Mouse (Mus musculus) left cerebral cortex, adult 8-10 months (tissue): Measurements from ENCODE around the gene Eaf1. TPM values are rescaled to one million over a fixed set of nuclear protein-coding genes. Genes with fewer than 3 reads are reported as not detected.
A peak's percentile ranks its signal among the peaks of the same experiment; 100 is the strongest.
"Not testable (repeated sequence)": the region's sequence is repeated elsewhere in the genome, so short reads cannot be mapped to it uniquely, and the experiment has no call there.

ENCODE experiments used
- DNase-seq, 2 experiments: peaks; one replicate each; pipeline ENCODE4 v3.0.0; 2022; ENCODE audit warnings: low spot score in 2 of 2
- total RNA-seq, 4 experiments: library from RNA; stranded (reverse); gene quantifications; 2 replicates each; pipeline ENCODE4 v1.2.4; 2022

The Eaf1 gene
- 10 to 100 TPM; 12.5 to 16.6 (median 13.3) TPM for total RNA-seq

DNA sequence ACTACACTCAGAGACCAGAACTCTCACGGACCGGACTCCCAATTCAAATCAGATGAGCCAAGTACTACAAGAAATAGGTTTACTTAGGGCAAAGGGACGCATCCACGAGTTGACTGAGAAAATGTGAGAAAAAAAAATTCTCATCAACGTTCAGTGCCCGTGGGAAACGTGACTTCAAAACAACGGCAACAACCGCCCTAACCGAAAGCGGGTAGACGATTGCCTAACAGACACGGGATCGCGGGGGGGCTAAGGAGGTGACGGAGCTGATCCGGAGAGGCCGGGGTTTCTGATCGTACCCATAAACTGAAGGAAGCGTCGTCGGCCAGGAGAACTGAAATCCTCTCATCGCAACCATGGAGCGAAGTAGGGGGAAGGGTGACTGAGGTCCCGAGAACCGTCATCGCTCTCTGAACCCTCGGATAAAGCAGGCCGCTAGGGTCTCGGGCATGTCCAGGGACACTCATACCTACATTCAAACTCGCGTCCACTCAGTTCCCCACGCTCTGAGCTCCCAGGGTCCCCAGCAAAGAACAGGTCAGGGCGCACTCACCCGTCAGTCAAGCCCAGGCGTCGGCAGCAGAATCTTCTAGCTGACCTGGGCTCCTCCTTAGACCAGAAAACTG, at the start of gene Eaf1:
Gene Eaf1 (plus strand): TSS at position 51 of the 626 bp plus-strand sequence.
- DNase-seq: no peak

DNA sequence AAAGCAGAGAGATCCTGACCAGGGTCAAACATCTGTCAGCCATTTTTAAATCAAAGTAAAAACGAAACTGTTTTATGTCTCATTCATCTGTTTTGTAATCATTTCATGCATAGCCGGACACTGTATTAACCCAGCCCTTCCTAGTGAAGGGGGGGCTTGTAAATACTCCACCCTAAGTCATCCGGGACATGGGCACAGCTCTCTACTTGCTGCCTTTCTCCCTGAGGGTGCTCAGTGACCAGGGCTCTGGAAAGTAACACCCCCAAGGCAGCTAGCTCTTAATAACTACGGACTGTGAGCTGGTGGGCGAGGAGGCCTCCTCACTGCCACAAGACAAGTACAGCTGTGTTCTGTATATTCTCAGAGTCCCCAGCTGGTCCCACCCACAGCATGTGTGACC, 45.2 kb upstream of the Eaf1 start:
- DNase-seq: no peak

DNA sequence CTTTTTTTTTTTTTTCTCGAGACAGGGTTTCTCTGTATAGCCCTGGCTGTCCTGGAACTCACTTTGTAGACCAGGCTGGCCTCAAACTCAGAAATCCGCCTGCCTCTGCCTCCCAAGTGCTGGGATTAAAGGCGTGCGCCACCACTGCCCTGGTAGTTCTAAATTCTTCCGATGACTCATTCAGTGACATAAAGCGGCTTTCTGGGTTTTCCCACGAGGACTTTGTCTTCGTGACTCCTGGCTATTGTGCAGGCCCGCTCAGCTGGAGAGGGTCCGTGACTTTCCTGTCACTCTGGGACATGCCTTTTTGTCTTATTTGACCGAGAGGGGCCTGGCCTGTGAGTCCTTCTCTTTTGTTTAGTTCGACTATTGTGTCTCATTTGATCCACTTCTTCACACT, 40.3 kb upstream of the Eaf1 start:
- DNase-seq: not testable (repeated sequence)

DNA sequence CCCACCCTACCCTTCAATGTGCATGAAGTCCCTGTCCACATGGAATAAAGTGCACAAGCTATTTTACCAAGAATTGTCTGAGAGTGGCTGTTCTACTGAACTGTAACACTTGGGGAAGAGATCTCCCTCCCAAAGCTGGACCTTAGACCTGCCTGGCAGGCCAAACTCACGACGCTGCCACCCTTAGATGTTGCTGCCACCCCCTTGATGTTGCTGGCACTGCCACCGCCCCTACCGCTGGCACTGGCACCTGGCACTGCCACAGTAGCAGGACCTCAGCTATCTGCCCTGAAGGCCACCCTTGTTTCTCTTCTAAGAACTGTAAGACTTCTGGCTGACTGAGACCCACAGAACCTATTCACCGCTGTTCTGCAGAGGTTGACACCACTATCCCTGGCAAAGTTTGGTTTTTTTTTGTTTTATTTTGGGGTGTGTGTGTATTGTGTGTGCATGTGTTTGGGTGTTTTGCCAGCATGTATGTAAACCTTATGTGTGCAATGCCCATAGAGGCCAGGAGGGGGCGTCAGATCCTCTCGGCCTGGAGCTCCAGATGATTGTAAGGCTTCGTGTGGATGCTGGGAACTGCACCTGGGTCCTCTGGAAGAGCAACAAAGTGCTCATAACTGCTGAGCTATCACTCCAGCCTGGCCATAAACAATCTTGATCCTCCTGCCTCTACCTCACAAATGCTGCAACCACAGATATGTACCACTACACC, 39.2 kb upstream of the Eaf1 start:
- DNase-seq: no peak

DNA sequence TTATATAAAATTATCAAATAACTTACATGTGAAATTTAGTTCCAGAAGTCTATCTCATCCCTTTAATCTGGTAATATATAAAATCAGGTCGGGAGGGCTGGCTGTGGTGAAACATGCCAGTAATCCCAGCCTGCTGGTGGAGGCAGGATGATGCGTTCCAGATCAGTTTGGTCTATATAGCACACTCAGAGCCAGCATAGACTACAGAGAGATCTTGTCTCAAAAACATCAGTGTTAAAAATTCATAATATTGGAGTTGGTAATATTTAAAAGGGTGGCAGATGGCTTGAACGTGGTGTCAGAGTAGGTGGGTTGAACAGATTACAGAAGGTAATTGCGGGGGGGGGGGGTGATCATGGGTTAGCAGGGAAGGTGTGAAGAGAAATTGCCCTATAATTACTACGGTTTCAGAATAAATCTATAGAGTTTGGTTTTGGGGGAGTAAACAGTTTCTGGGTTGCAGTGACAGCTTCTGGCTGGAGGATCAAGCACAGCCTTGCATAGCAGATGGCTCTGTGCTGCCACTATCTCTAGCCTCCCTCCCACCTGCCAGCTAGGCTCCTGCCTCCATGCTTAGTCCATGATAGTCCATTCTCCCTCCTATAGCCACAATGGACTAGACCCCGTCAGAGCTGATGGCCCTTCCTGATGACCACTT, 38.0 kb upstream of the Eaf1 start:
- DNase-seq: no peak

DNA sequence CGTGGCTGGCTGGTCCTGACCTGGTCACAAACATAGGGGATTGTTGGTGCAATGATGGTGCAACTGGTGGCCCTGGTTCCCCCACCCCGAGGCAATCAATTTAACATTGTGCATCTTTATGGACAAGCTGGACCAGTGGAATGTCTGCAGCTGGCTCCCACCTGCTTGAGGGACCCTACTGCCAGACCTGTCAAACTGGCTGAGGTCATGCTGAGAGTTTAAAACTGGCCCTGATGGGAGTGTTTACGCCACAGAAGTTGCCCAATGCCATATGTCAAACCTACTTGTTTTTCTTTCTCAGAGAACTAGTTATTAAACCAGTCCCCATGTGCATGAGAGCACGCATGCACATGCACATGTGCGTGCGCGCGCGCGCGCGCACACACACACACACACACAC, 36.2 kb upstream of the Eaf1 start:
- DNase-seq: no peak

DNA sequence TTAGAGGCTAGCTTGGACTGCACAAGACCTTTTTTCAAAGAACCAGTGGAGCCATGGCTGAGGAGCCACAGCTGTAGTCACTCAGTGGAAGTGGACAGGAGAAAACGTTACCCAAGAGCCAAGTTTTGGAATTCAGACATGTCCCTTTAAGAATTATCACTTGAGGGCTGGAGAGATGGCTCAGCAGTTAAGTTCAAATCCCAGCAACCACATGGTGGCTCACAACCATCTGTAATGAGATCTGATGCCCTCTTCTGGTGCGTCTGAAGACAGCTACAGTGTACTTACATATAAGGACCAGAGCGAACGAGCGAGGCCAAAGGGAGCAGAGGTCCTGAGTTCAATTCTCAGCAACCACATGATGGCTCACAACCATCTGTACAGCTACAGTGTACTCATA, 32.0 kb upstream of the Eaf1 start:
- DNase-seq: not testable (repeated sequence)

DNA sequence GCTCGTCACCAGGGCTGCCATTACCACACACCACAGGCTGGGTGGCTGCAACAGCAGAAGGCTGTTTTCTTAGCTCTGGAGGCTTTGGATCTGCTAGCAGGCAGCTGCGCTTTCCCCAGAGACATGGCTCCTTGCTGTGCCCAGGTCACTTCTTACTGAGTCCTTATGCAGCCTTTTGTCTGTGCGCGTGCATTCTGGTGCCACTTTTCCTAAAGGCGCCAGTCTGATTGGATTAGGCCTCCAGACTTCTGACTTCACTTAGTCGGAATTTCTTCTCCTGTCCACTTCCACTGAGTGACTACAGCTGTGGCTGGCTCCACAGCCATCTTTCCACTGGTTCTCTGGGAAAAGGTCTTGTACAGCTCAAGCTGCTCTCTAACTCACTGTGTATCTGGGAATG, 31.3 kb upstream of the Eaf1 start:
- no peak for DNase-seq

DNA sequence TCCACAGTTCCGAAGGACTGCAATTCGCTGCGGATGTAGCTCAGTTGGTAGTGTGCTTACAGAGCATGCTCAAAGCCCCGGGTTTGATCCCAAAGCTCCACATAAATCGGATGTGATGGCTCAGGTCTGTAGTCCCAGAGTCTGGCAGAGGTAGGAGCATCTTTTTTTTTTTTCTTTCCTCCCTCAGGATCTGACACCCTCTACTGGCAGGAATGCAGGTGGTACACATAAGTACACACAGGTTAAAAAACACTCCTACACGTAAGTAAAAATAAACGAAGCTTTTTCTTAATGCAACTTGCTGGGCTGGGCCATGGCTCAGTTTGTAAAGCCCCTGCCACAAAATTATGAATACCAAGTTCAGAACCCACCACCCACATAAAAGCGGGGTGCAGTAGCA, 30.0 kb upstream of the Eaf1 start:
- DNase-seq: no peak

DNA sequence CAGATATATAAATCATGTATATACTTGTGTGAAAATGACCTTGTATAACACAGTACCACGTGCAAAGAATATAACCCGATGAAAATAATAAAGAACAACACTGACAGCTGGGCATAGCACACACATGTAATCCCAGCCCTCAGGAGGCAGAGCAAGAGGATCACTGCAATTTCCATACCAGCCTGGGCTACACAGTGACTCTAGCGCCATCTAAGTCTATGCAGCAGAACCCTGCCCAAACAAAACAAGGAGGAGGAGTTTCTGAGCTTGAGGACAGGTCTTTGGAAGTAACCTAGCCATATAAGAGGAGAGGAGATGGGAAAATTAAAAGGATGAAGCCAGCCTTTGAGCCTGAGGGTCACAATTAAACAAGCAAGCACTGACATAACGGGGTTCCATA, 24.5 kb upstream of the Eaf1 start:
- DNase-seq: no peak

DNA sequence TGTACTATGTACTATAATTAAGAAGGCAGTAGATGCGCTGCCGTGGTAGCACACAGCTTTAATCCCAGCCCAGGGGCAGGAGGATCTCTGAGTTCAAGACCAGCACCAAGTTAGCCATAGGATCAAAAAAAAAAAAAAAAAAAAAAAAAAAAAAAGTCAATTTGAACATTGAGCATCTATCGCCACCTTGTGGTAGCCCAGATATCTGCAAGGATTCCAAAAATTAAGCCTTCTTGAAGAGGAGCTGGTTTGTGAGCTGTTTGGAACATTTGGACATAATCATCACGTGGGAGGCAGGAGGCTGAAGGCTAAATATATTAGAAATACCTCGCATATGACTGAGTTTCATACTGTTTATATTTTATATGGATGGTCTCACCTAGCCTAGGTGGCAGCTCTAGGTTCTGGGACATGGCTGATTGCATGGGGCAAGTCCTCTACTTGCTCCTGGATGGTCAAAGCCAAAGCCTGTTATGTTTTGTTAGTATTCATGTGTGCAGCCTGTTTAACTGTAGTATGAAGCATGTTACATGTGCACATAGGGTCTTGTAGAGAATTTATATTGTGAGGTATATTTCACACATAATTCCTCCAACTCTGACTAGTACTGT, 21.6 kb upstream of the Eaf1 start:
- peak; percentile 23 for DNase-seq

DNA sequence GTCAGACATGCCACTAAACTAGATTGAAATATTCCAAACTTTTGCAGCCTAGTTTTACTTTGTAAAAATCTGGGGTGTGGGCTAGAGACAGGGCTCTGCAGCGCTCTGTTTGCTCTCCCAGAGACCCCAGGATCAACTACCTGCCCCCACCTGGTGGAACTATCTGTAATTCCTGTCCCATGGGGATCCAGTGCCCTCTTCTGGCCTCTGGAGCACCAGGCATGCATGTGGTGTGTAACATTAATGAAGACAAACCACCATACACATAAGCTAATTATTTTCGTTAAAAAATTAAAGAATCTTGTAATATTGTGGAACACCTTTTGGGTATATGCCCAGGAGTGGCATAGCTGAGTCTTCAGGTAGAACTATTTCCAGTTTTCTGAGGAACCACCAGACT, 20.9 kb upstream of the Eaf1 start:
- no peak for DNase-seq

DNA sequence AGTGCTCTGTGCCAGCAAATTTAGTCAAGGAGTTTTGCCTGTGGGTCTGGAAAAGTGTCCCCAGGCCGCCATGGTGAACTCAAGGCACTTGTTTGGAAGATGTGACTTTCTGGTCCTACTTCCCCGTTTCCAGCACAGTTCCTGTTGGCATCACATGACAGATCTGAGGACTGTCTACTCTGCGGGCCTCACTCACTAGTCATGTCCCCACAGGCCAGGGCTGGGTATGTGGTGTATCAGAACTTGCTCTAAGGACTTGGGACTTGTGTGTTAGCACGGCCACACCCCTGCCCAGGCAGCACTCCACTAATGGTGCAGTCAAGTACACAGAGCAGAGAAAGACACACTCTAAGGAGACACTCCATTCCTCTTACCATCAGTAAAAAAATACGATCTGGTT, 11.8 kb upstream of the Eaf1 start:
- DNase-seq: no peak

DNA sequence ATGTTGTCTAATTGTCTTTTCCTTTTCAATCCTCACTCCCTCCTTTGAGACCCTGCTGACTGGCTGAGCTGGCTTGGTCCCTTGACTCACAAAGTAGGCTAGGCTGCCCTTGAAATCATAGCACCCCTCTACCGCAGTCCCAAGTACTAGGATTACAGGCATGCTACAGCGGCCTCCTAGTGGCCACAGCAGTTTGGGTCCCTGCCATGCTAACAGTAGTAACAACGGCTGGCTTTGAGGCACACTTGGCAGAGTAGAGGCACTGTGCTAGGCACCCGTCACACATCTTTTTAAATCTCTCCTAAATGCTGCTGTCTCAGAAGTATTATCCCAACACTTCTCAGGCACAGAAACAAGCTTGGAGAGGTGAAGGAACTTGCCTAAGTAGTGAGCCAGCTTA, 7.7 kb upstream of the Eaf1 start:
- DNase-seq: no peak

DNA sequence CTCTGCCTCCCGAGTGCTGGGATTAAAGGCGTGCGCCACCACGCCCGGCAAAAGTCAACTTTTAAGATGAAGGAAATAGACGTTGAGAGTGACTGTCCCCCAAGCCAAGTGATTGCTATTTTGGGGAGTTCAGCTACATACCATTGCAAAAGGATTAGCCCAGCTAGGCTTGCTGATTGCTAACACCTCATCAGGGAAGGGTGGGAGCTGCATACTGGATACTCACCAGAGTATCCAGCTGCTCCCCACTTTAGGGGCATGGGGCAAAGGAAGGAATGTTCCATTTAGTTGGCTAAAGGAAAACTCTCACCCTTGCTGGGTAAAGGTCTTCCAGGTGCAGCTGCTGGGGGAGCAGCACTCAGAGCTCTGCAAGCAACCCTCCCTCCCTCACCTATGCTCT, 6.1 kb upstream of the Eaf1 start:
- no peak for DNase-seq

DNA sequence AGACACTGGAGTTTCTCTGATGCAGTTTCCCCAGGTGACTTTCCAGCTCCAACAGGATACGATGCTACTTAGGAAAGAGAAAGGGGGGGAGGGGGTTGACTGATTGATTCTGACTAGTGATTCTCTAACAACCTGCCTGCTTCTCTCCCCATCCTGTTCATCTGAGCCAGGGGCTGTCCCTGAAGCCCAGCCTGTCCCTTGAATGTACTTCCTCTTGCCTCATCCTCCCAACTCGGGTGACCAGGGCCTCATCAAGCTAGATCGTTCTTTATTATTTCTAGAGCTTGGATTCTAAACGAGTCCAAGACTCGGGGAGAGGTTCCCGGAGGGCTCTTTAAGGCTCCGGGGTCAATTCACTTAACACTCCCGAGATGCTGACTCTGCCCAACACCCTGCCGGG, 298 bp upstream of the Eaf1 start:
- no peak for DNase-seq

DNA sequence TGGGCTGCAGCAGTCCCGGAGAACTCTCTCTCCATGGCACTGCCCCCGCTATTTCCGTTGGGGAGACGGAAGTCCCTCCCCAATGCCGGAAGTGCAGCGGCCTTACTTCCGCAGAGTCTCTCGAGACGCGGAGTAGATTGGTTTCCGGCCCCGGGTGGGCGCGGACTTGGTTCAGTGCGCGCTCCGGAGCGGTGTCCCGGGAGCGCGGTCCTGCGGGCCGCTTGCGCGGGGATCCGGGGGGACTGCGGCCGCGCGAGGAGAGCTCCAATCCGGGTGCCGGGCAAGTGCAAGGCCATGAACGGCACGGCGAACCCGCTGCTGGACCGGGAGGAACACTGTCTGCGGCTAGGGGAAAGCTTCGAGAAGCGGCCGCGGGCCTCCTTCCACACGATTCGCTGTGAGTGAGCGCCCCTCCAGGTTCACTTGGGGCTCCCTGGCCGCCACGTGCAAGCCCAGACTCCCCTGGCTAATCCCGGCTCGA, 816 bp downstream of the Eaf1 start, which contains the start of gene Mettl6:
Gene Mettl6 (minus strand): TSS at position 66 of the 481 bp plus-strand sequence.
- DNase-seq: peak; percentile 76 to 82

DNA sequence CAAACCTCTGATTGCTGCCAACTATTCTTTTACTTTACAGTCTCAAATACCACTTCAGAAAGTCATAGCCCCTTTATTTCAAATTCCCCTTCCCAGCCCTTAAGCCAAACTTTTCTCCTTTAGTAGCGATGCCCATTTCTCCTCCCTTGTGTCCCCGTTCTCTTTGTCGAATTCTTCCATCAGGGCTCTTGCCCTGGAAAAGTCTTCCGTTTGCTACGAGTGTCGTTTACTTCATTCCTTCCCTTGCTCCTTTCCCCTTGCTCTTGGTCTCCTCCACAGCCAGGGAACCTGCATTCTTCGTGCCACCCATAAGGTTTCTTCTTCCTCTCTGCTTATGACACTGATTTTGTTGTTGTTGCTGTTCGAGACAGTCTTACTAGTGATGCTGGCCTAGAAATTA, 1.3 kb downstream of the Eaf1 start:
- DNase-seq: no peak

DNA sequence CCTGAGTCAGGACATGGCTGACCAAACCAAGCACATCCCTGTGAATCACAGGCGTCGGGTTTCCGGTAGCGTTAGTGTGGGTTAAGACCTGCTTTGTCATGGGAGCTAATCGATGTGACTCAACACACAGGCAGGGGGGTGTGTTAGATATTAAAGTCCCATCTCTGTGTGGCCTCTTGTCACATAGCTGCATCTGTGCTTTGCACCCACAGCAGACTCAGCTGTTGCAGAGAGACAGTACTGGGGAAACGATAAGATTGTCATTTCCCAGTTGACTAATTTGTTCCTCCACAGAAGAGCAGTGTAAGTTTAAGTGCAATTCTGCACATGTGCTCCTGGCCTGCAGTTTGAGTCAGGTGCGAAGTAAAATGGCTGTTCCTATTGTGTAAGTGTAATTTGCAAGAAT, 2.0 kb downstream of the Eaf1 start:
- no peak for DNase-seq

DNA sequence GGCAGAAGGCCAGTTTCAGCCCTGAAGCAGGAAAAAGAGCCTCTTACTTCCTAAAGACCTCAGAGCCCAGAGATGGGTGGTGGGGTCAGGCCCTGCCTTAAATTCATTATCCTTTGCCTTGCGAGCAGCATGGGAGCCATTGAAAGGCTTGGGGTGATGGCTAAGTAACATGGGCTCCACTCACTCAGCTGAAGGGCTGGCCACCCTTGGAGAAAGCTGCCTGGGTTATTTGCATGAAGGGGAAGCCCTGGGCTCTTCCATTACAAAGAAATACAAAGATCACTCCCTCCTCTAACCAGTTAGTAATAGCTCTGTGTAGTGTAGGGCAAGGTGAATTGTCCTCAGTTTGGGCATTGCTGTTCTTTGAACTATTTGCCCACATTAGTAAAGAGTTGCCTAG, 5.3 kb downstream of the Eaf1 start:
- DNase-seq: no peak

DNA sequence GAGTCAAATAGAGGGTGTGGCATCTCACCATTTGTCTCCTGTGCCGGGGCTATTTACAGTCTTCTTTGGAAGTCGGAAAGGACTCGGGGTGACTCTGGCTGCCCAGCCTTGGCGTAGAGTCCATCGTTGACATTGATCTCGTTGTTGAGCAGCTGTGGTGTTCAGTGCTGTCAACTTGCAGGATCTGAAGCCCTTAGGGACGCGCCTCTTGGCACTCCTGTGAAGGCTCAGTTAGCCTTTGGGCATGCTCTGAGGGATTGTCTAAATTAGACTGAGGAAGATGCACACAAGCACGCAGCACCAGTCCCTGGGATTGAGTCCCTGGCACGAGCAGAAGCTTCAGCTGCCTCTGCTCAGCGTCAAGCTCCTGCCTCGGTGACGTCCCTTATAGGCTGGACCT, 9.2 kb downstream of the Eaf1 start:
- no peak for DNase-seq

DNA sequence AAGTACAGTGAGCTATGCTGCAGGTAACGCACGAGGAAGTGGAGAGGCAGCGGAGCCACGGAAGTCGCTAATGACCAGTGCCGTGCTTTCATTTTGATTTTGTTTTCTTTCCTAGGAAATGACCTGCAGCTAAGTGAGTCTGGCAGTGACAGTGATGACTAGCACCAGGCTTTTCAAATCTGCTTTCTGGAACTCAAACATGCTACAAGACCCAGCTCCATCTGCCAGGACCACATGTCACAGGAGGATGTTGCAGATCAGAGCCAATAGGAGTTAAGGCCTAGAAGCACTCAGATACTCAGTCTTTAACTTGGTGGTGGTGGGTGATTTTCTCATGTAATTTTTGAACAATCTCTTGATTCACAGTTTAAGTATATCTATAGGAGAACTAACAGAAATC, 12.3 kb downstream of the Eaf1 start:
- DNase-seq: no peak
